Mouse (Mus musculus): ENCODE data around the gene Tspan15. TPM values are rescaled to one million over a fixed set of nuclear protein-coding genes. Genes with fewer than 3 reads are reported as not detected.

Tspan15 gene
- total and polyA plus RNA-seq, 3 experiments: 0.23 to 2.2 TPM; not detected in 1

- Histone ChIP-seq H3K79me2 (ENCODE audit: control insufficient read depth, insufficient read depth, low read length, poor library complexity) (no peaks in the 10 kb centered on the region), H3K4me1 (ENCODE audit: control insufficient read depth in 1 of 2, insufficient read depth in 2 of 2, low read length in 2 of 2) (no peaks in the 10 kb centered on the region), H3K4me3 (ENCODE audit: control insufficient read depth in 1 of 2, insufficient read depth in 1 of 2, low read depth in 2 of 2, low read length in 2 of 2) (no peak overlapping the region), H3K9ac (ENCODE audit: control insufficient read depth, low read depth, low read length, poor library complexity, severe bottlenecking) (no peak overlapping the region), H3K36me3 (ENCODE audit: control insufficient read depth in 1 of 2, insufficient read depth in 2 of 2, low read length in 2 of 2) (no peaks in the 10 kb centered on the region), H3K27me3 (ENCODE audit: control insufficient read depth in 1 of 2, insufficient read depth in 2 of 2, low read length in 2 of 2) (no peaks in the 10 kb centered on the region), H3K9me3 (replicated peaks; ENCODE audit: insufficient read depth, low read length) (no peaks in the 10 kb centered on the region), H3K27ac (ENCODE audit: control insufficient read depth, low read depth, low read length) (no peak overlapping the region)
- TF ChIP-seq ZKSCAN1 (IDR thresholded peaks at IDR 0.05; ENCODE audit: low read depth, low read length) (no peak), ZNF384 (IDR thresholded peaks at IDR 0.05; ENCODE audit: low read depth, low read length) (no peak), ZC3H11A (IDR thresholded peaks at IDR 0.05; ENCODE audit: low read depth, low read length) (no peak), MYB (IDR thresholded peaks at IDR 0.05; ENCODE audit: low read depth, low read length) (no peak), NELFE (IDR thresholded peaks at IDR 0.05; ENCODE audit: low read depth, low read length) (no peak), ZMIZ1 (IDR thresholded peaks at IDR 0.05; ENCODE audit: low read depth, low read length) (no peak), SMC3 (IDR thresholded peaks at IDR 0.05; ENCODE audit: low read depth, low read length) (no peak), ETS1 (IDR thresholded peaks at IDR 0.05; ENCODE audit: low read depth, low read length) (no peak), HCFC1 (IDR thresholded peaks at IDR 0.05; ENCODE audit: low read depth, low read length) (no peak), KAT2A (conservative IDR thresholded peaks at IDR 0.05; ENCODE audit: low read depth, low read length) (no peak)
- DNase-seq (ENCODE audit: low read depth, low spot score): no peak
These were observed 40.2 kb downstream of the Tspan15 start for GRCm38 (mm10) chr10:62190821-62191220.

GRCm38 (mm10) chr10:62189910-62190309 is 41.1 kb downstream of the Tspan15 start:
- no peaks in the 10 kb centered on the region for H3K36me3 ChIP-seq (ENCODE audit: control insufficient read depth in 1 of 2, insufficient read depth in 2 of 2, low read length in 2 of 2)
- H3K79me2 ChIP-seq (ENCODE audit: control insufficient read depth, insufficient read depth, low read length, poor library complexity): no peaks in the 10 kb centered on the region
- TF ChIP-seq E2F4 (IDR thresholded peaks at IDR 0.05; ENCODE audit: borderline replicate concordance, low read depth, low read length): no peak
- no peak for TF ChIP-seq POLR2AphosphoS5 (IDR thresholded peaks at IDR 0.05; ENCODE audit: borderline replicate concordance, low read depth, low read length)
- TF ChIP-seq MAX (IDR thresholded peaks at IDR 0.05; ENCODE audit: low read length): no peak
- TF ChIP-seq POLR2A (IDR thresholded peaks at IDR 0.05; ENCODE audit: control insufficient read depth in 1 of 2, insufficient read depth in 1 of 2, low read depth in 1 of 2, low read length in 2 of 2, poor library complexity in 1 of 2): no peak
- DNase-seq (ENCODE audit: low read depth, low spot score): no peak
- no peak overlapping the region for H3K4me3 ChIP-seq (ENCODE audit: control insufficient read depth in 1 of 2, insufficient read depth in 1 of 2, low read depth in 2 of 2, low read length in 2 of 2)
- no peak overlapping the region for H3K27ac ChIP-seq (ENCODE audit: control insufficient read depth, low read depth, low read length)
- no peaks in the 10 kb centered on the region for H3K27me3 ChIP-seq (ENCODE audit: control insufficient read depth in 1 of 2, insufficient read depth in 2 of 2, low read length in 2 of 2)
- no peaks in the 10 kb centered on the region for H3K9me3 ChIP-seq (replicated peaks; ENCODE audit: insufficient read depth, low read length)
- H3K9ac ChIP-seq (ENCODE audit: control insufficient read depth, low read depth, low read length, poor library complexity, severe bottlenecking): no peak overlapping the region
- no peaks in the 10 kb centered on the region for H3K4me1 ChIP-seq (ENCODE audit: control insufficient read depth in 1 of 2, insufficient read depth in 2 of 2, low read length in 2 of 2)

- no peak overlapping the region for H3K4me3 ChIP-seq (ENCODE audit: control insufficient read depth in 1 of 2, insufficient read depth in 1 of 2, low read depth in 2 of 2, low read length in 2 of 2)
- no peak for DNase-seq (ENCODE audit: low read depth, low spot score)
- TF ChIP-seq MAZ (IDR thresholded peaks at IDR 0.05; ENCODE audit: low read depth, low read length) (no peak), TBP (IDR thresholded peaks at IDR 0.05; ENCODE audit: low read depth, low read length) (no peak), CHD2 (IDR thresholded peaks at IDR 0.05; ENCODE audit: low read length) (no peak), HCFC1 (IDR thresholded peaks at IDR 0.05; ENCODE audit: low read depth, low read length) (no peak), MYB (IDR thresholded peaks at IDR 0.05; ENCODE audit: low read depth, low read length) (no peak), NRF1 (IDR thresholded peaks at IDR 0.05; ENCODE audit: insufficient read depth, low read depth, low read length, poor library complexity, severe bottlenecking) (no peak), POLR2AphosphoS2 (IDR thresholded peaks at IDR 0.05; ENCODE audit: low read length) (no peak), KAT2A (conservative IDR thresholded peaks at IDR 0.05; ENCODE audit: low read depth, low read length) (no peak), BHLHE40 (IDR thresholded peaks at IDR 0.05; ENCODE audit: borderline replicate concordance, low read depth, low read length) (no peak), CHD1 (IDR thresholded peaks at IDR 0.05; ENCODE audit: low read depth, low read length) (no peak), CTCF (IDR thresholded peaks at IDR 0.05 in 2 of 3, conservative IDR thresholded peaks at IDR 0.05 in 1 of 3; ENCODE audit: control insufficient read depth in 1 of 3, insufficient read depth in 1 of 3, low read depth in 2 of 3, low read length in 3 of 3, poor library complexity in 1 of 3, severe bottlenecking in 1 of 3) (no peak)
- H3K9me3 ChIP-seq (replicated peaks; ENCODE audit: insufficient read depth, low read length): no peaks in the 10 kb centered on the region
- no peaks in the 10 kb centered on the region for H3K27me3 ChIP-seq (ENCODE audit: control insufficient read depth in 1 of 2, insufficient read depth in 2 of 2, low read length in 2 of 2)
- H3K36me3 ChIP-seq (ENCODE audit: control insufficient read depth in 1 of 2, insufficient read depth in 2 of 2, low read length in 2 of 2): no peaks in the 10 kb centered on the region
- H3K79me2 ChIP-seq (ENCODE audit: control insufficient read depth, insufficient read depth, low read length, poor library complexity): no peaks in the 10 kb centered on the region
- no peaks in the 10 kb centered on the region for H3K4me1 ChIP-seq (ENCODE audit: control insufficient read depth in 1 of 2, insufficient read depth in 2 of 2, low read length in 2 of 2)
- no peak overlapping the region for H3K9ac ChIP-seq (ENCODE audit: control insufficient read depth, low read depth, low read length, poor library complexity, severe bottlenecking)
- no peak overlapping the region for H3K27ac ChIP-seq (ENCODE audit: control insufficient read depth, low read depth, low read length)
These were observed 41.7 kb downstream of the Tspan15 start for GRCm38 (mm10) chr10:62189303-62189702.

Data from MEL (cell line).